Mouse (Mus musculus) frontal cortex, adult (tissue): ENCODE measurements at regions not wholly inside any gene's neighbourhood (a gene's known extent, or its start where the extent isn't known, plus 50 kb on each side); places are given as distances from the start of the nearest gene placed in this dataset.

Experiments used
- ATAC-seq: cut with Nextera tagmentation; 2 replicates; pipeline ENCODE4 v1.9.2; 2017; ENCODE audit warnings: mild to moderate bottlenecking, moderate library complexity, mixed read lengths; ENCODE audit not compliant: low TSS enrichment

- ATAC-seq = peak; percentile 83
Observed at GRCm38 (mm10) chr13:114523116-114523515, 64.4 kb upstream of the Fst start.

DNA sequence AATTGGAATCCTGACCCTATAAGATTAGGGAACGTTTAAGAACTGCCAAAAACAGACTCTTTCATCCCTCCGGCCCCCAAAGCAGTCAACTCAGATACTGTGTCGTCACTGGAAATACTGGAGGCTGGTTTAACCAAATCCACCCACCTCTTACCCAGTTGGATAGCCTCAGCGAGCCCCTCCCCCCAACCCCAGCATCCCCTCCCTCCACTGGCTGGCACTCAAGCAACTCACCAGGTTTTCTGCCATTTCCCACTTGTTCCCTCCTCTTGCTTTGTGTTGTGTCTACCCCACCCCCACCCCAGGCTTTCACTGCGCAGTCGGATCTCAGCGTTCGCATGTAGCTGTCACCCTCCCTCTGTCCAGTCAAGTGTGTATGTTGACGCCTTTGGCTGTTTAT is 68.1 kb upstream of the Fst start:
- no peak for ATAC-seq

DNA sequence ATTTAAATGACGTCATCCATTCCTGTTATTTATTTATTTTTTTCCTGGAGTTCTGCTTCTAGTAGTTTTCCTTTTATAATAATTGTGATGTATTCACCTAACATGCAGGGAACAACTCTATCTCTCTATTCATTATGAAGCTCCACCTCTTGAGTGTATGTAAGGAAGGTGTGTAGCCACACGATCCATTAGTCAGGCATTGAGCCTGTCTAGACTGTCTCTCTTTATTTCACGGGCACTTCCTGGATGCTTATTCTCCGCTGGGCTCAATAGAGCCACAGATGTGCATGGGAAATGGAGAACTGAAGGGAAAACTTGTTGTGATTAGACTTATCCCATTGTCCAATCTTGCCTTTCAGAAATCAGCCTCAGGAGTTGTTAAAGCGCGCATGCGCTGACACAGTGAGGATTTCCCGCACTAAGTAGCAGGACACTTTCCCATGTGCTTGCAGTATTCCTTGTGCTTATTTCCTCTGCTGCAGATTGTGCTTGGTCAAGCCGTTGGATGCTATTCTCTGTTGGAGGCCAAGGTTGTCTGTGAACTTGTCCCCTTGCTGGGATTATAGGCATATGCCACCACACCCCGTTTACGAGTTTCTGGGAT is 71.5 kb upstream of the Fst start:
- ATAC-seq = no peak

DNA sequence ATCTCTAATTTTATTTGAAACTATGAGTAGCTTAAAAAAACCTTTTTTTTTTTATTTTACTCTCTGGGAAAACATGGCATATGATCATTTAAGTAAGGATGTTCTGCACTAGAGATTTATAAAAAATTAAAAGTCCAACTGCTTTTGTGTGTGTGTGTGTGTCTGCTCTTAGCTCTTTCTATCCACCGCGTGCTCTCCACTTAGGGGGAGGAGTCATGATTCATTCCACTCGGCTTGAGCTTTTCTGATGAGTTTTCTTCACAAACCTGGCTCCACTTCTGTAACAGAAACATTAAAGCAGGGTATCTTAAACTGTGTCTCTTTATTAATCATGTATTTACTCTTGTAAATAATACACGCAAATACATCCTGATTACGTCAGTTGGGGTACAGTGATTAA is 73.0 kb upstream of the Fst start:
- no peak for ATAC-seq

- no peak for ATAC-seq
Observed at GRCm38 (mm10) chr13:114532393-114533097, 73.8 kb upstream of the Fst start.

DNA sequence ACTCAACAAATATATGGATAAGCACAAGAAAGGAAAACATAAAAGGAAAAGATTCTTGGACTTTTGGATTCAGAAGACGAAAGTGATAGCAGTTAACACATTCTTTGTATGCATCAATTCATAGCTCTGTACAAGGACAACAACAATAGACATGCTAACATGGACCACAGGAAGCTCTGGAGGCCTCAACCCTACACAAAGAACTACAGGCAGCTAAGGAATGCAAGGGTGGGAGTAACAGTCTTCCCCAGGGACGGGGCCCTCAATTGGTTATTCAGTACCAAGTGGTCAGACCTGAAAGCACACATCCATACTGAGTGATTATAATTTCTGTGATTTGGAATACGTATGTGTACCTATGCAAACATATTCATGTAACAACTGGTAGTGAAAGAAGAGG is 75.8 kb upstream of the Fst start:
- ATAC-seq = no peak

DNA sequence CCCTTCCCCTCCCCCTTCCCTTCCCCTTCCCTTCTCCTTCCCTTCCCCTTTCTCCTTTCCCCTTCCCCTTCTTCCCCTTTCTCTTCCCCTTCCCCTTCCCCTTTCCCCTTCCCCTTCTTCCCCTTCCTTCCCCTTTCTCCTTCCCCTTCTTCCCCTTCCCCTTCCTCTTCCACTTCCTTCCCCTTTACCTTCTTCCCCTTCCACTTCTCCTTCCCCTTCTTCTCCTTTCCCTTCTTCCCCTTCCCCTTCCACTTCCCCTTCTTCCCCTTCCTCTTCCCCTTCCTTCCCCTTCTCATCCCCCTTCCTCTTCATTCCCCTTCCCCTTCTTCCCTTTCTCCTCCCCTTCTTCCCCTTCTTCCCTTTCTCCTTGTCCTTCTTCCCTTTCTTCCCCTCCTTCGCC is 77.0 kb upstream of the Fst start:
- ATAC-seq = no peak

DNA sequence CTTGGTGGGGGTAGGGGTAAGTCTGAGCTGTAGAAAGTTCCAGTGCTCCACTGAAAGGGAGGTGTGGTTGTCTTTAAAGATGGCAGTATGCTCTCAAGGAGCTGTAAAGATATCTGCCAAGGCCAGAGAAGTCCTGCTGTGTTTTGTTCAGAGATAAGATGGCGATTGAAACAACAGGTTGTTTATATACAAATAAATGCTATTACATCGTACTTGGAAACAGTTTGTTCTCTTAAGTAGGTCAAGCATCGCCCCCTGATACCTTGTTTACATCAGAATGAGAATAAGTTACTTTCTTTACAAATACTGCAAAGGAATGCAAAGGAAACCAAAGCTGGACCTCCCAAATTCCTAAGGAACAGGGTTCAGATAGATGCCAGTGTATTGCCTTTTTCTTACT is 113.0 kb upstream of the Fst start:
- ATAC-seq = no peak

- no peak for ATAC-seq
Observed at GRCm38 (mm10) chr13:114584566-114584965, 125.8 kb upstream of the Fst start.

GRCm38 (mm10) chr13:114587621-114588020 is 128.9 kb upstream of the Fst start:
- no peak for ATAC-seq

GRCm38 (mm10) chr13:114603341-114603740 is 144.6 kb upstream of the Fst start:
- no peak for ATAC-seq

- peak; percentile 55; the same call in 1 of the 2 replicates for ATAC-seq
Observed at GRCm38 (mm10) chr13:114604037-114604694, 145.4 kb upstream of the Fst start.

DNA sequence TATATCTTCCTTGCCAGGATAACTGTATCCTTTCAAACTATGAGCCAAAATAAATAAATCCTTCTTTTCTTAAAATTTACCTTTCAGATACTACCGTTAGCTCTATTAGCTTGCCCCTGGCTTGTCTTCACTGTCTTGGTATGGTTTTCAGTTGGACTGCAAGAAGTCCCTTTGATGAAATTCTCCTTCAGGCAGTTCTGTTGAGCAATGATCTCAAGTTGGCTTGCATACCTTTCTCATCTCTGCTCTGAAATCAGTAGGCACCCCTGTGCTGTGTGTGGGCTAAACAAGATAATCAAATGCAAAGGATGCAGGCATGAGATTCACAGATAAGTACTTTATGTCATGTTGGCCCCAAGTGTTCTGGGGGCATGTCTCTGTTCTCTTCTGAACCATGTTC is 155.2 kb upstream of the Fst start:
- no peak for ATAC-seq

- no peak for ATAC-seq
Observed at GRCm38 (mm10) chr13:114619416-114619815, 160.7 kb upstream of the Fst start.

GRCm38 (mm10) chr13:114636731-114637130 is 178.0 kb upstream of the Fst start:
- ATAC-seq = no peak

DNA sequence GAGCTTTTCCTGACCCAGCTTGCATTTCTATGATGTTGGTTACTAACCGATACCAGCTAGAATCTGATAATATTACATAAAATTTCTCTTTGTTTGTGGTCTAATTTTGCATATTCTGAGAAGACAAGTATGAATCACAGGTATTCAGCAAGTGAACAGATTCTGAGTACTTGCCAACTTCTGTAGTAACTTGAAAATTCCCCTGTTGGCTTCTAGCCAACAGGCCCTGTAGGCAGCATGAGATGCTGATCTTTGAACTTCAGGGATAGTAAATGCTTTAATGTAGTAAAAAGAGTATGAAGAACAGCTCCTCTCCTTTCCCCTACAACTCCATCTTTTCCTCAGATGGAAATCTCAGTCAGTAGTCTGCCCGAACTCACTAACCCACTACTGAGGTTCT is 178.5 kb upstream of the Mocs2 start:
- no peak for ATAC-seq

DNA sequence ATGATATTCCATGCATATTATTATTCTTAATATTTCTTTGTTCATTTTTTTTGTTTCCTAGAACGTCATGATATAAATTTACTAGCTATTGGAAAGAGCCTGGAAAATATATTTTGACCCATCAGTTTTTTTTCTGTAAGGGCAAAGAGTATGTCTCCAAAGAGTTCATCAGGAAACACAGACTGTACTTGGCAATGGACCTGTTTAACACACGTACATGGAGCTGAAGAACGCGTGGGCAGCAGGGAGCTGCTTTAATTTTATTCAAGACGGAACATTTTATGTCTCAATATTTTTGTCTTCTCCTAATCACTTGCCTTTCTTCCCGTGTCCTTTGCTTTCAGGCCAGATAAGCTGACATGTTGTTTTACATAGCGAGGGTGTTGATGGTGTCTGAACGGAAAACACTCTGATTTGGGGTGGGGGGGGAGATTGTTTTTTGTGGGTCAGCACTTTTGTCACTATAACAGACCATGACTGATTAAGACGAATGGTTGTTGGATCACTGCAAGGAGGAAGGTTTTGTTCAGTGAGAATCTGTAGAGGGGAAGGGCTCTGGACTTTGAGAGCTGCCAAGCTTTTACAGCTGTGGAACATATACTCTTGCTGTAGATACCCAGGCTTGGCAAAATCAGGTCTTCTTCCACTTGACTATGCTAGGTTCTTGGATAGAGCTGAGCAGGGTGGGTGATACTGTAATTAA is 176.2 kb upstream of the Mocs2 start:
- ATAC-seq = no peak

GRCm38 (mm10) chr13:114642901-114643491 is 175.0 kb upstream of the Mocs2 start:
- no peak for ATAC-seq

- no peak for ATAC-seq
Observed at GRCm38 (mm10) chr13:114643521-114643920, 174.5 kb upstream of the Mocs2 start.

GRCm38 (mm10) chr13:114654267-114654666 is 163.8 kb upstream of the Mocs2 start:
- no peak for ATAC-seq

DNA sequence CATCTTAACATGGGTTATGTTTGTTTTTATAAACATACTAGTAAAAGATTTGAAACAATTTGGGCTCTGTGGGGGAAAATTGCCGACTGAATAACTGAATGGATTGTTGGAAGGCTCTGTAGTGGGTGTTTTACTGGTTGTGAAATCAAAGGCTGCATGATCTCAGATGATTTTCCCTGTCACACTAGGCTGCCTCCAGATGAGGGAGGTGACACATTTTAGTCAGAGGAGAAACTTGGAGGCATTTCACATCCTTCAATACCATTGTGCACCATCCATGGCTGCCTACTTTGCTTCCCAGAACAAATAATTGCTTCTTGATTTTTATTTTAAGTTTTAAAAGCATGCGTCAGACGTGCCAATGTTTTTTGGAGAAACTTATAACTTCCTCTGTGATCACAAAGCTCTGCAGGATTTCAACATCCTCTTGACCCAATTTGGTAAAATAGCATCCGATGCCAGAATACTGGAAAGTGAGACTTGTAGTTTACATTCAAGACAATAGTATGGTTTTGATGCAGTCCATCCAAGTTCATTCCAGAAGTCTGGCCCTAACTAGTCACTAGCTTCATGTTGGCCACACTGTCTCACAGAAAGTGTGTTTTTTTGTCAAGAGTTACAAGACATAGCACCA is 163.0 kb upstream of the Mocs2 start:
- ATAC-seq = no peak

DNA sequence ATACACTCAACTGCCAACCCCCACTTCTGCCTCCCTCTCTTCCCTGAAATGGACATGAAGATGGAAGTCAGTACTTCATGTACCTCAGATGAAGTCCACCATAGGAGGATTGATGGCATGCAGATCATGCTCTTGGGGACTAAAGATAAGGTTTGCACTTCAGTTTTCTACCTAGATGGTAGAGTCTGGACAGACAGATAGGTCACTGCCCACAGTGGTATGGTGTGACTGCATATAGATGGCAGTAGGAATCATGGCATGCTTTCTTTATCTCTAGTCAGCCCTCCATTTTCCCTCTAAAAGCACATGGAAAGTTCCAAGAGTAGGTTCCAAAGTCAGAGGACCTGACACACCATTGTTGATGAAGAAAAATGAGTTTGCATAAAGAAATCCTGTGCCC is 145.6 kb upstream of the Mocs2 start:
- ATAC-seq = no peak
